Mouse (Mus musculus) limb, embryonic 14.5 days (tissue): Measurements from ENCODE around the gene Lgr5. TPM values are rescaled to one million over a fixed set of nuclear protein-coding genes. Genes with fewer than 3 reads are reported as not detected.

Experiments used
- ATAC-seq: fragments of 200-750 bp; cut with Nextera tagmentation; 2 replicates; pipeline ENCODE4 v1.8.0; 2017; ENCODE audit warnings: low read depth, moderate number of reproducible peaks, moderate TSS enrichment; ENCODE audit not compliant: low FRiP score
- DNase-seq: peaks from one replicate; pipeline ENCODE4 v3.0.0-alpha.2; 2015; ENCODE audit warnings: low spot score
- H3K27ac ChIP-seq: fragments of 300-500 bp; sonication (generic); replicated peaks from 2 replicates; pipeline ENCODE4 v1.5.1; 2014; ENCODE audit warnings: low read depth, mild to moderate bottlenecking, low read length, moderate library complexity, mixed read lengths
- H3K27me3 ChIP-seq: fragments of 300-500 bp; sonication (generic); 2 replicates; pipeline ENCODE4 v1.6.1; 2014; ENCODE audit warnings: low read length, mixed read lengths; ENCODE audit not compliant: control insufficient read depth, insufficient read depth
- H3K36me3 ChIP-seq: fragments of 300-500 bp; sonication (generic); 2 replicates; pipeline ENCODE4 v1.6.1; 2014; ENCODE audit warnings: mild to moderate bottlenecking, low read length, moderate library complexity, mixed read lengths; ENCODE audit not compliant: control insufficient read depth, insufficient read depth
- H3K4me1 ChIP-seq: fragments of 300-500 bp; sonication (generic); 2 replicates; pipeline ENCODE4 v1.6.1; 2014; ENCODE audit warnings: antibody characterized with exemption, low read length, mixed read lengths; ENCODE audit not compliant: control insufficient read depth, insufficient read depth
- H3K4me2 ChIP-seq: fragments of 300-500 bp; sonication (generic); replicated peaks from 2 replicates; pipeline ENCODE4 v1.6.1; 2014; ENCODE audit warnings: low read depth, mild to moderate bottlenecking, low read length, moderate library complexity; ENCODE audit not compliant: severe bottlenecking
- H3K4me3 ChIP-seq: fragments of 300-500 bp; sonication (generic); replicated peaks from 2 replicates; pipeline ENCODE4 v1.5.1; 2014; ENCODE audit warnings: low read length
- H3K9ac ChIP-seq: fragments of 300-500 bp; sonication (generic); 2 replicates; pipeline ENCODE4 v1.6.1; 2014; ENCODE audit warnings: mild to moderate bottlenecking, low read depth, low read length, moderate library complexity; ENCODE audit not compliant: severe bottlenecking
- H3K9me3 ChIP-seq: fragments of 300-500 bp; sonication (generic); 2 replicates; pipeline ENCODE4 v1.6.1; 2016; ENCODE audit warnings: low read length; ENCODE audit not compliant: control insufficient read depth
- POLR2A ChIP-seq: fragments of 200-500 bp; IDR thresholded peaks from 2 replicates; pipeline ENCODE4 v1.8.0; 2012; ENCODE audit warnings: inconsistent platforms, mild to moderate bottlenecking, moderate library complexity, borderline replicate concordance; ENCODE audit not compliant: insufficient read depth, insufficient read length; ENCODE audit errors: extremely low read depth
- WGBS: fragments of 180-500 bp; shearing (Covaris S2); extraction: QIAGEN DNeasy Blood & Tissue Kit; methylation state at CpG from one replicate; pipeline ENCODE4 v1.1.7; 2014; 5-methylcytosine and 5-hydroxymethylcytosine counted together
- polyA plus RNA-seq, 2 experiments: library from polyadenylated mRNA; depleted of rRNA in 1 of 2; stranded (reverse) in 1 of 2; unstranded in 1 of 2; fragments of >200 nt; fragmentation: Nextera tagmentation in 1 of 2; extraction: Ambion mirVana in 1 of 2; gene quantifications; 2 replicates each; pipeline versions ENCODE4 v1.2.1 to v1.2.3; 2012 to 2014

Lgr5 gene
- polyA plus RNA-seq, 2 experiments, result 9.6 to 12.2 TPM

DNA sequence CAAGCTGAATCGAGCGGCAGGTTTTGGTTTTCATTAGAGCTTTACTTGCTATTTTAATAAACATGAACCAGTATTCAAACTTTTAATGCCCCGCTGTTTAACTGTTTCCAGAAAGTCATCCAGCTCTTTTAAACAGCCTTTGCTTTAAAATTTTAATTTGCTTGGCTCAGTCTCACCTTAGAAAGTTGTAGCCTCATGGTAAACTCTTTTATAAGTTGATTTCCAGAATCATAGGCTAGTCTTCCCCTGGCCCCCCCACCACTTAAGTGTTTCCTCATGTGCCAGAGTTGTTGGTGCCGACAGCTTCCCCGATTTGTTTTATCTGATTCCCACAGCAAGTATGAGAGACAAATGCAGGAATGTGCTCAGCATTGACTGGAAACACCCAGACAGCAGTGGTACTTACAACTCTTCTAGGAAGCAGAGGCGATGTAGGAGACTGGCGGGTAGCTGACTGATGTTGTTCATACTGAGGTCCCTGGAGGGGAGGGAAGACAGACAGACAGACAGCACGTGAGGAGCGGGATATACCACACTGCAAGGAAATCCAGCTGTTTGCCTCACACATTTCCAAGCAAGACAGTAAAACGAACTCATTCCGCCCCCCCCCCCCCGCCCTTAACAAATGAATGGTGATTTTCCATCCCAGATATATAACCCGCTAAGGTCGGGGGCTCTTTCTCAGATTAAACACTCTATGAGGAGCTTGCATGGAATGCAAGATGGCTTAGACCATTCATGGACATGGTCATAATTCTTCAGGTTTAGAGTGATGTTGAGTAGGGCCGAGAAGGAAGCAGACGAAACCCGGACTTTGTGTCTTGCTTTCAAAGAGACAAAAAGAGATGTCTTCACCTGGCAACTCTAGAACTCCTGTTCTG lies 67.1 kb downstream of the Lgr5 start:
- DNase-seq, result peak; percentile 75

DNA sequence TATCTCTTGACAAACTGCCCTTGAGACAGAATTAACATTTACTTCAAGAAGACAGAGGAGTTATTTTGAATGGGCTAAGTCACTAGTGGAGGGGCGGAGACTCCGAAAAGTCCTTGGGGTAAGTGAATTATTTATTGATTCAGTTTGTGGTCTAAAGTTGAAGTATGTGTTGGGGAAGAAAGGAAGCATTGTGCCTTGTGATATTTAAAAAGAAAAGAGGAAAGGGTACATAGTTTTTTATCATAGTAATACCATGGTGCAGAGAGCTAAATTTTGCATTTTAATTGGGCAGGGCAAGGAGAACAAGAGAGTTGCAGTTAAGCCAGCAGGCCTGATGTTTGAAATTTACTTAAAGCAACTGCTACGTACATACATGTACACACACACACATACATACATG lies 68.7 kb downstream of the Lgr5 start:
- H3K4me3 ChIP-seq, result no peak overlapping the region
- TF ChIP-seq POLR2A, result no peak
- 88% methylated on average over 3 of the region's 3 CpGs for WGBS

More for the DNA sequence above, 67.1 kb downstream of the Lgr5 start:
- Histone ChIP-seq H3K4me1 (peaks cover 20% of the 10 kb centered on the region), H3K27me3 (no peaks in the 10 kb centered on the region), H3K36me3 (no peaks in the 10 kb centered on the region), H3K9me3 (no peaks in the 10 kb centered on the region), H3K27ac (peak overlapping the region; percentile 62; the same call in 1 of the 2 replicates), H3K4me2 (peak overlapping the region; percentile 42), H3K4me3 (no peak overlapping the region; the same call in 1 of the 2 replicates), H3K9ac (no peak overlapping the region)
- ATAC-seq, result peak; percentile 79
- WGBS, result 19% methylated on average over 17 of the region's 17 CpGs
- no peak for TF ChIP-seq POLR2A

DNA sequence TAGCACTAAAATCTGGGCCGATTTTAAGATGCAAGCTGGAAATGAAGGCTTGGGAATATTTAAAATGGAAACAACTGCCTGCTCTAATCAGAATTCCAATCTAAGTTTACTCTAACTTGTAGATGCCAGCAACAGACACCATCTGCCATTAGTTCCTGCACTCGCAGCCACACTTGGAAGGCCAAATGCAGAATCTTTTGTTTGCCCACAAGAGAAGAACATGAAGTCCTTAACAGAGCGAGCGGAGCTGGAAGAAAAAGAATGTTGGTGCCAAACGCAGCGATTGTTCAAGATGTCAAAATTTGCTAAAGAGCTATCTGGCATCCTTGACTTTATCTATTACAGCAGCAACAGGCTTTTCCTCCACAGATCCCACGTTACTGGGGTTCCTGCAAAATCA lies 72.1 kb downstream of the Lgr5 start:
- ATAC-seq (no peak), DNase-seq (no peak)
- Histone ChIP-seq H3K4me3 (no peak overlapping the region), H3K9ac (no peak overlapping the region), H3K4me1 (peaks cover 10% of the 10 kb centered on the region), H3K27ac (no peak overlapping the region), H3K27me3 (no peaks in the 10 kb centered on the region), H3K9me3 (no peaks in the 10 kb centered on the region), H3K36me3 (no peaks in the 10 kb centered on the region), H3K4me2 (no peak overlapping the region)
- 84% methylated on average over 7 of the region's 7 CpGs for WGBS
- no peak for TF ChIP-seq POLR2A

More for the DNA sequence above, 68.7 kb downstream of the Lgr5 start:
- DNase-seq (no peak), ATAC-seq (no peak)
- H3K27me3 ChIP-seq, result no peaks in the 10 kb centered on the region
- no peaks in the 10 kb centered on the region for H3K36me3 ChIP-seq
- H3K27ac ChIP-seq, result no peak overlapping the region
- no peak overlapping the region for H3K4me2 ChIP-seq
- H3K4me1 ChIP-seq, result peaks cover 20% of the 10 kb centered on the region
- no peak overlapping the region for H3K9ac ChIP-seq
- no peaks in the 10 kb centered on the region for H3K9me3 ChIP-seq

GRCm38 (mm10) chr10:115510959-115511358 lies 76.6 kb downstream of the Lgr5 start:
- no peak overlapping the region for H3K4me2 ChIP-seq
- WGBS, result 89% methylated on average over 5 of the region's 5 CpGs
- no peak overlapping the region for H3K9ac ChIP-seq
- no peak for TF ChIP-seq POLR2A
- no peaks in the 10 kb centered on the region for H3K27me3 ChIP-seq
- no peak overlapping the region for H3K4me3 ChIP-seq
- no peak overlapping the region for H3K27ac ChIP-seq
- no peak for DNase-seq
- no peaks in the 10 kb centered on the region for H3K9me3 ChIP-seq
- H3K36me3 ChIP-seq, result no peaks in the 10 kb centered on the region
- H3K4me1 ChIP-seq, result no peaks in the 10 kb centered on the region
- no peak for ATAC-seq

GRCm38 (mm10) chr10:115505631-115506239 lies 81.8 kb downstream of the Lgr5 start:
- H3K4me2 ChIP-seq, result no peak overlapping the region
- no peak overlapping the region for H3K4me3 ChIP-seq
- no peaks in the 10 kb centered on the region for H3K4me1 ChIP-seq
- DNase-seq (no peak), ATAC-seq (no peak)
- no peak for TF ChIP-seq POLR2A
- 91% methylated on average over 16 of the region's 16 CpGs for WGBS
- no peaks in the 10 kb centered on the region for H3K36me3 ChIP-seq
- no peaks in the 10 kb centered on the region for H3K27me3 ChIP-seq
- H3K9me3 ChIP-seq, result no peaks in the 10 kb centered on the region
- no peak overlapping the region for H3K27ac ChIP-seq
- no peak overlapping the region for H3K9ac ChIP-seq
